Mouse (Mus musculus) layer of hippocampus, postnatal 25 days (tissue): ENCODE results near the gene Nacc2. TPM values are rescaled to one million over a fixed set of nuclear protein-coding genes. Genes with fewer than 3 reads are reported as not detected.

Source experiments
- DNase-seq, 2 experiments: peaks; one replicate each; pipeline ENCODE4 v3.0.0; 2022; ENCODE audit warnings: mixed read lengths in 2 of 2, low spot score in 1 of 2; ENCODE audit errors: extremely low spot score in 1 of 2
- total RNA-seq, 2 experiments: library from RNA; stranded (reverse); gene quantifications; 2 replicates each; pipeline ENCODE4 v1.2.3; 2021

Nacc2 gene
- total RNA-seq, 2 experiments from 2014 or later: 58.7 to 63.4 TPM

DNA sequence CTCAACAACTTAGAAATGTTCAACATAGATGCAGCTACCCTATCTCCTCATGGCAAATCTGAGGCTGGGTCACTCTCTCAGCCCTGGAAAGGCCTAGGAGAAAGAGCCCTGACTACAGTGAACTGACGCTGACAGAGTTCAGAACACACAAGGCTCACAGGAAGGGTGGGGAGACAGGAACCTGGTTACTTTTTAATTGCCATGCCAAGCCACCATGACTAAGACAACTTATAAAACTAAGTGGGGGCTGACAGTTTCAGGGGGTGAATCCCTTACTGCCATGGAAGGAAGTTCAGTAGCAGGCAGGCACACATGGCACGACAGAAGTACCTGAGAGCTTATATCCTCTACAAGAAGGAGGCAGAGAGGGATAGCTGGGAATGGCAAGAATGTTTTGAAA, 16.8 kb downstream of the Nacc2 start:
- no peak for DNase-seq

DNA sequence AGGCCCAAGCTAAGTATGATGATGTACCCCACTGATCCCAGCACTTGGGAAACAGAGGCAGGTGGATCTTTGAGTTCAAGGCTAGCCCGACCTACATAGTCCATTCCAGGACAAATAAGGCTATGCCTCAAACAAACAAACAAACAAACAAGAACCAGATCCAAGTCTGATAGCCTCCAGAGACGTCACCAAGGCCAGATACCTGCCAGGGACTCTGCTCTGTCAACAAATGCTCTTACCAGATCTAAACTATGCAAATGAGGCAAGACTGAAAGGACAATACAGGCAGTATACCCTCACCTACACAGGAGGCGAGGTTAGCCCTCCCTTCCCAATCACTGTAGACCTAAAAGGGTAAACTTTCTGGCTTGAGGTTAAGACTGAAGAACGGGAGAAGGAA, 22.7 kb downstream of the Nacc2 start:
- no peak for DNase-seq

DNA sequence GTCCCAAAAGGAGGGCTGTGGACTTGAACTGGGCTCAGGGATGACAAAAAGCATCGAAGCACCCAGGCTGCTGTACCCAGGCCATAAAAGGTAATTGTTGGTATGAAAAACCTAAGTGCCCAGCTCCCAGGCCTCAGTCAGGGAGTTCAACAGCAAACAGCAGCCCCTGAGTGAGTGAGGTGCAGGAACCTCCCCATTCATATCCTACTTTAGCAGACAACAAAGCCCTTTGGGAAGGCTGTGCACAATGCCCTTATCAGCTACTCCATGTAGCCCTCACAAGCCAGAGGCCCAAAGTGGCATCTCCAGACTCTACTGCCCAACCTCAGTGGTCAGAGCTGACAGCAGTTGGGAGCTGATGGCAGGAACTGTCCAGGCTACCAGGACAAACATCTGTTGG, 23.2 kb downstream of the Nacc2 start:
- no peak for DNase-seq

DNA sequence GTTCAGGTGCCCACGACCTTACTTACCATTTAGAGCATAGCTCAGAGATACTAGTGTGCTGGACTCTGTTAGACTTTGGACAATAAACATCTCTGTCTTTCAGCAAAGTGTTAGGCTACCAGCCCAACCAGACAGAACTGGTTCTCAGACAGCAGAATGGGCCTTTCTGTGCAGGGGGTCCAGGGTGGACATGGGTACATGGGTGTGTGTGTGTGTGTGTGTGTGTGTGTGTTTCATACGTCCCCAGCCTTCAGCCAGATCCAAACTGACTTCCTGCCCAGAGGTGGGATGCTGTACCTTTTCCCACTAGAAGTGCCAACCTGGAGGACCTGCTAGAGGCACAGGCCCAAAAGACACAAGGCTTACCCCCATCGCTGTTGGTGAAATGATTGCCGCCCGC, 23.8 kb downstream of the Nacc2 start:
- DNase-seq: no peak

DNA sequence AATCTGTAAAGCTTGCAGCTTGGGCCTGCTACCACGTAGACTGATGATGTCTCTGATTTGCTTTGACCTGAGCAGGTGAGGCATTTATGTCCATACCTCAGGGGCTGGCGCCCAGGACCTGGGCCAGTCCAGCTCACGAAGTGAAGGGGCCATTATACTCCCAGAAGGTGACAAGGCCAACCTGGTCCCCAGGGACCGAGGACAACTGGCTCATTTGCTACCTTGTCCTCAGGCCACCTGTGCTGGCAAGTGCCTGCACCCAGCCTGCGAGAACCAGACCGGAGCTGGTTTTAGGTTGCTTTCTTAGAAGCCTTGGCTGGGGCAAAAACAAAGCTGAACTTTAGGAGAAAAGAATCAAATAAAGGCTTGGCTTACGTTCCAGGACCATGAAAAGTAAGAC, 29.1 kb downstream of the Nacc2 start:
- no peak for DNase-seq

DNA sequence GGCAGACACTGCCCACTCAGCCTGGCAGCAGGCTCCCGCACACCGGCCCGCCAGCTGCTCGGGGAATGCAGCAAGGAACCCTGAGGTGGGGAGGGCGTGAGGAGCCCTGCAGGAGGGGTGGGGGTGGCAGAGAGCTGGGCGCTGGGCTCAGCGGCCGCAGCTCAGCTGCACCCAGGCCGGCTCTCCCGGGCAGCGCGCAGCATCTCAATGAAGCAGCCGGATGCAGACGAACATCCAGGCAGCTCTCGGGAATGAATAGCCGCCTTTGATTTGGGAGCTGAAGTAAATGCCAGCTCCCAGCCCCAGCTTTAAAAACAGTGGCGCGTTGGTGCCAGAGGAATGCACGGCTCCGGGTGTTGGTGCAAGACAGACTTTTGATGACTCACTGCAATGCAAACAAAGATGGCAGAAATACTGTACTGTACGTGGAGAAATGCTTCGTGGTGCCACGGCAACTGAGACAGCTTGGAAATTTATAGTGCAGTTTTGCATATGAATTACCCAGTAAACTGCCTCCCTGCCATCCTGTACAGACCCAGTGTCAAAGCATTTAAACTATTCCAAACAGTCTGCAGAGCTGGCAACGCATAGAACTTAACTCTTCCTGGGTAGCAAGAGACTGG, 31.1 kb downstream of the Nacc2 start:
- DNase-seq: peak; percentile 42 to 47

DNA sequence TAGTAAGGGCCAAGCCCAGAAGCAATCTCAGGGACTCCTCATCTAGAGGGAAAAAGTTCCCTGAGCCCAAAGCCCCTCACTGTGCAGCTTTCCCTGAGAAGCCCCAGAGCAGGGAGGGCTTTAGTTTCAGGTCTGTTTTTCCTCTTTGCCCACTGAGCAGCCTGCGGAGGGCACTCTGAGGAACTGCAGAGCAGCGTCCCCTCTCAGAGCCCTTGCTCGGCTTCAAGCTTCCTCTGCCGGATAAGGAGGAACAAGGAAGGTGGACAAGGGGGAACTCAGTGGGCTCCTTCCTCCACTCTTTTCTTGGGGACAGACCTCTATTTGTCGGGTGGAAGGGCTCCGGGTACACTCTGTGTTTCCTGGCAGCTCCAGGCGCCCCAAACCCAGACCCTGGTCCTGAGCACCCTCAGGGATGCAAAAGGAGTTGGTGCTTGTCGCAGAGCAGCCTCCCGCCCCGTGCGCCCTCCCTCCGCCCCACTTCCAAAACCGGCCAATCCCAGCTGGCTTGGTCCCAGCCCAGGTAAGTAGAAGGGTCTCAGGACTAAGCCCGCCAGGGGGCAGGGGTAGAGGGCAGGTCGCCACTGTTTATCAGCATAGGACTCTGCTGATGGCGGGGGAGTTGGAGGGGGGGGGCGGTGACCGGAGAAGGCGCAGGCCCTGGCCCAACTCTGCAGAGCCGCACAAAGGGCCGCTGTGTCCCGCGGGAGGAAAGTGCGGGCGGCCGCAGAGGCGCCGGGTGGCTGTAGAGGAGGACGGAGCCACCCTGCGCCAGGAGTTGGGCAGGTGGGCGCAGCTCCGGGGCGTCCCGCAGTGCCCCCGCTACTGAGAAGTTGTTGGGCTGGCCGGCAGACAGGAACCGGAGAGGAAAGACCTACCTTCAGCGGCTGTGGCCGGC, 31.9 kb downstream of the Nacc2 start:
- DNase-seq: no peak

DNA sequence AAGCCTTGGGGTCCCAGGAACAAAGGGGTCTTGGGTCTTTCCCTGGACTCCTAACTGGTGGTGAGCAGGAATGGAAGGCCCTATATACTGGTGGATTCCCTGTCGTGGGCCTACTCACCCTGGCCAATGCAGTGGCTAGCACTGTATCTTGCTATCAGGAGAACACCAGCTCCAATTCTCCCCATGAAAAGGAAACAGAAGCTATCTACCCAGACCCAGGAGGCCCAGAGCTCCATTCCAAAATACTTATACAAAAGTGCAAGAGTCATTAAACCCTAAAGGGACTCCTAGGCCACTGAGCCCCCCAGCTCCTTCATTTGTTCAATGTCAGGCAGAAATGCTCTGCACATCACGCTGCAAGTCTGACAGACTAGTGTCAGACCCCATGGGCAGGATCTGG, 34.0 kb downstream of the Nacc2 start:
- DNase-seq: no peak

DNA sequence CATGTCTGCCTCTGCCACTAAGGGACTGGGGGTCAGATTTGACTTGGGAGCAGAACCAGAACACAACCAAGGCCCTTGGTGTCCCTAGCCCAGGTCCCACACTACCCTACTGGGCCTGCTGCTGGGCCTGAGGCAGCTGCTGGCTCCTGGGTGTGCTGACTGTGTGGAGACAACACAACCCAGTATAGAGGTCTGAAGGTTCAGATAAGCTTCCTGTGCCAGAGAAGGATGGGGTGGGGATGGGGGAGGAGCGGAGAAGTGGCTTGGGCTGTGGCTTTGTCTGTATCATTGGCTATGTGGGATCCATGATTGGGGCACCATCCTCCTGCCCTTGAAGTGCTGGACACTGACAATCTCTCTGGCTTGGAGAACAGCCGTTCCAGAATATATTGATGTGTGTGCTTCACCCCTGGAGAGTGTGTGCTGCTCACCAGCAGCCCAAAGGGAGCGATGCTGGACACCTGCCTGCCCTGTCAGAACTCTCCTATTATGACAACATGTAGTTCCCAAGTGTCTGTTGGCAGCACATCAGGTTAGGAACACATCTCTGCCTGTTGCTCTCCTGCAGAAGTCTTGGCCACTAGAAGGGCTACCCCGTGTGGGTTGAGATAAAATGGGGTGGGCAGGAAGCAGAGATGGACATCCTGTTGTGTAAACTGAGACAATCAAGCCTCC, 36.0 kb downstream of the Nacc2 start:
- no peak for DNase-seq

DNA sequence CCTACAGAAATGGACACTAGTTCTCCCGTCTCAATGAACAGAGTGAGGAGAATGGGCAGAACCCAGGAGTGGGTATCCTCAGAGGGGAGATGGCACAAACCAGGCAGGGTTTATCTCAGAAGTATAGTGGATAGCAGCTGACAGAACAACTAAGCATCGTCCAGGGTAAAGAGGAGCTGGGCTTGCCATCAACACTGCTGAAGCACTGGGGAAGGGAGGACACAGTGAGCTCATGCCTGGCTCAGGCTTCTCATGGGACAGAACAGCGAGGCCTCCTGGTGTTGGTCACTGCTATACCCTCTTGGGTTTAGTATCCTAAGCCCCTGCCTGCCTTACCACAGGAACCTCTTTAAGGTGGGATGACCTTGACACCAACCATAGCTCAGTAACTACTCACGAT, 36.5 kb downstream of the Nacc2 start:
- no peak for DNase-seq

DNA sequence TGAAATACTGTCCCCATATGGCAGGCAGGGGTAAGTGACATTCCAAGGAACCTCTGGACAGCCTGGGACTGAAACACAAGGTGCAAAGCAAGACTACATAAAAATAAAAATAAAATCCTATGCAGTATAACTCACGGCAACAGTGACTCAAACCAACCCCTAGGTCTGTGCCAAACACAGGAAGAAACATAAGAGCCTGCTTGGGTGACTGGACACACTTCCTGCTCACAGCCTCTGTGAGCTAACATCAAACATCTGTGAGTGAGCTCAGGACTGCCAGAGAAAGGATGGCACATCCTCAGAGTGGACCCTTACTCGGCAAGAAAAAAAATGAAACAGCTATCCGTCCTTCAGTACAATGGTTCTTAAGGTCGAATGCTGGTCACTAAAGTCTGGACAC, 40.1 kb downstream of the Nacc2 start:
- no peak for DNase-seq

DNA sequence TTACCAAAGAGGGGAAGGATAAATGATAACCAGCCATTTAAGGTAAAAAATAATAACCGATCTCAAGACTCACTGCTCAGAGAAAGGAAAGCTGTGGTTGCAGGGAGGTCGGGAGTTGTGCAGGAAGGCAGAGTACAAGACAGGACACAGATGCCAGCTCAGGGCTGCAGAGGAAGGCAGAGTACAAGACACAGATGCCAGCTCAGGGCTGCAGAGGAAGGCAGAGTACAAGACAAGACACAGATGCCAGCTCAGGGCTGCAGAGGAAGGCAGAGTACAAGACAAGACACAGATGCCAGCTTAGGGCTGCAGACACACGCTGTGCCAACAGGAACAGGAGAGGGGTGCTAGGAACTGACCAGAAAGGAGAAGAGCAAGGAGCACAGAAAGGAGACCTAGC, 42.2 kb downstream of the Nacc2 start:
- no peak for DNase-seq

DNA sequence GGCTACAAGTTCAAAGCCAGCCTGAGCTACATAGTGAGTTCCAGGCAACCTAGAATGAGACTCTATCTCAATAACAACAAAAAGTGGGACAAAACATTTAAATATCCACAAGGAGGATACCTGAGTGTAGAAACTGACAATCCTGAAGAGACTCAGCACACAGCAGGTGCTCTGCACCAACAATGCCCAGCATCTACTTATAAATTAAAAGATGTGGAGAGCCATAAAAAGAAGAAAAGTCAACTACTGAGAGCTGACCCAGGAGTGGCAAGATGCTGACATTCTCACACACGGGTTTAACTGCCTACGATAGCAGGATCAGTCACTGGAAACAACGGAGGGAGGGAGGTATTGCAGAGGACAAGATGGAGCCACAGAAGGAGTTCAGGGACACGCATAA, 43.6 kb downstream of the Nacc2 start:
- DNase-seq: no peak

DNA sequence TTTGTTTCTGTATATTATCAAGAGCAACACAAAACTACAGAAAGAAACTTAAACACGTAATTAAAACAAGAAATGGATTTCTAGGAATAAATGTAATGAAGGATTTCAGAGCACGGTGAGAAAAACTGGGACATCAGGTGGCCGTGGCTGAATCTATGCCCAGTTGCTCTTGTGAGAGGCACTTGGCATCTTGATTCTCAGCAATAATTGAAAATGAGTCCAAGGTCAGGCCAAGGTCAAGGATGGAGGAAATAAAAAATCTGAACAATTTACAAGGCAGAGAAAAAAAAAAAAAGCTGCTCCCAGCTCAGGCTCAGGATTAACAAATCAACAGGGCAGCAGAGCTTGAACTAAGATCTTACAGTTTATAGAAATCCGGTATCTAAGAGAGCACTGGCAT, 46.0 kb downstream of the Nacc2 start:
- no peak for DNase-seq

DNA sequence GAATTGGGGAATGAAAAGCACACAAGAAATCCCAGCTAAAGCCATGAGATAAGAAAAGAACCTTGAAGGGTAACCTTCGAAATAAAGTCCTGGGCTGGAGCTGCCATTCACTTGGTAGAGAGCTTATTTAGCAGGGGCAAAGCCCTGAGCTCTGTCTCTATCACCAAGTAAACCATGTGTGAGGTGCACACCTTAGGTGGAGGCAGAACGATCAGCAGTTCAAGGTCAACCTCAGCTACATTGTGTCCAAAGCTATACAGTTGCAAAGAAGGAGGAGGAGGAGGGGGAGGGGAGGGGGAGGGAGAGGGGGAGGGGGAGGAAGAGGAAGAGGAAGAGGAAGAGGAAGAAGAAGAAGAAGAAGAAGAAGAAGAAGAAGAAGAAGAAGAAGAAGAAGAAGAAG, 46.9 kb downstream of the Nacc2 start:
- no peak for DNase-seq

DNA sequence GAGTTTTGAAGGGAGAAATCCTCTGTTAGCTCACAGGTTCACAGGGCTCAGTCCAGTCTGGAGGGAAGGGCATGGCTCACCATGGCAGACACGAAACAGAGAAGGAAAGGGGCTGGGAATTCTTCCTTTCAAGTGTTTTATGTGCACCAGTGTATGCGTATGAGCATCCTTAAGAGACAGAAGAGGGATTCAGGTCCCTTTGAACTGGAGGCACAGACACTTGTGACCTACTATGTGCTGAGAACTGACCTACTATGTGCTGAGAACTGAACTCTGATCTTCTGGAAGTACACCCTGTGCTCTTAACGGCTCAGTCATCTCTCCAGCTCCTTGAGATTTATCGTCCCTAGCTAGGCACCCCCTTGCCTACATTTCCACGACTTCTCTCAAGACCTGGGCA, 48.5 kb downstream of the Nacc2 start:
- DNase-seq: no peak

DNA sequence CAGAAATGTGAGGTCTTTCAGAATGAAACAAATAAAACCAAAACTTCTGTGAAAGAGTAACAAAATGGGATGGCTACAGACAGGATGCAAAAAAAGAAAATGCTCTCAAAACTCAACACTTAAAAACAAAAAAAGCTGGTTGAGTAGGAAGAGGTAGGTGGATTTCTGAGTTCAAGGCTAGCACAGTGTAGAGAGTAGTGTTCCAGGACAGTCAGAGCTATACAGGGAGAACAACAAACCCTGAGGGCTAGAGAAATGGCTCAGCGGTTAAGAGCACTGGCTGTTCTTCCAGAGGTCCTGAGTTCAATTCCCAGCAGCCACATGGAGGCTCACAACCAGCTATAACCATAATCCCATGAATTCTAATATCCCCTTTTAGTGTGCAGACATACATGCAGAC, 54.4 kb downstream of the Nacc2 start:
- DNase-seq: no peak

DNA sequence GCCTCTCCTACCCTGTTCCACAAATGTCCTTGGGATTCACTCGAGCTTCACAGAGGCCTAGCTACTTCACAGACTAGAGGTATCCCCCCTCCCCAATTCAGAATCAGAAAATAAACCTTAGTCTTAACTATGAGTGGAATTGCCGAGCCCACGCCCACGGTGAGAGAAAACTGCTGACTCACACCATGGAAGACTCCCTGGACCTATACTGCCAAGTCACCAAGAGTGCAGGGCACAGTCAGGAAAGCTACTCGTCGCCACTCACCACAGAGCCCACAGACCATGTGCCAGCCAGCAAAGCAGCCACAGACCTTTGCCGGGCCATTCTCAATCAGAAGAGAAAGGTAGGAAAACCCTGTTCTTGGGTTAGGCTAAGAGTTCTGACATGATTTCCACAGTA, 54.8 kb downstream of the Nacc2 start:
- DNase-seq: no peak

DNA sequence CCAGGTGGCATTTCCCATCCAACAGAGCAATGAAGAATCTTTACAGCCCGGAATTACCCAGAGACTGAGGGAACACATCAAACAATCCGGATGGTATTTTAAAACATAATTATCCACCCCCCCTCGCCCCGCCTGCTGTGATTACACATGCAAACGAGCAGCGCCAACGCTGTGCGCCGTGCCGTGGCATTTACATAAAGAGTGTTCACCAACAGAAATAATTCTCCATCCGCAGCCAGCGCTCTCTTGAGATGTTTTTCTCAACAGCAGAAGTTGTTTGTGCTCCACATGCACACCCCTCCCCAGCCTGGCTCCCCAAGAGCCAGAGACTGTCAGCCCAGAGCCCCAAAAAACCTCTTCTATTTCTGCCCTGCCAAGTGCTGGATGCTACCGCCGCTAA, 56.5 kb downstream of the Nacc2 start:
- DNase-seq: peak; percentile 28 to 49

DNA sequence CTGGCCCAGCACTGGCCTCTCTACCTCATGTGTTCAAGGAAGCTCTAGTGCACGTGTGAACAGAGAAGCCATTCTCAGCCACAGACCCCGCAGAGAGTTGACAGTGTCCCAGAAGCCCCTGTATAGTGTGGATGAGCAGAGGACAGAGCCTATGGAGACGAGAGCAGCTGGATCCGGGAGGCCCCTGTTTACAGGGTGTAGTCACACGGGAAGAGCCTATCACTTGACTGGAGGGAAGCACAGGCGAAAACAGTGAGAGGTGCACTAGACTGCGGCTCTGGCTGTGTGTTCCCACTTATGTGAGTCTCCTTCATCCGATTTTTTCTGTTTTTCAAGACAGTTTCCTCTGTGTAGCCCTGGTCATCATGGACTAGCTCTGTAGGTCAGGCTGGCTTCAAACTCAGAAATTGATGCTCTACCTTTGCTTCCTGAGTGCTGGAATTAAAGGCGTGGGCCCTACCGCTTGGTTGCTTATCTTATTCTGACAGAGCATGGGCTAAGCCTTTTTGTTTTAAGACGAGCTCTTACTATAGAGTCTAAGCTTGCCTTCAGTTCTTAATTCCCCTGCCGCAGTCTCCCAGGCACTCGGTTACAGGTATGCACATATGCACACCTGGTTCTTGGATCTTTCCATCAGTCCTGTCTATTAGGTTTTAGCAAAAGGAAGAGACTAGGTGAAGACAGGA, 60.1 kb downstream of the Nacc2 start:
- DNase-seq: no peak

DNA sequence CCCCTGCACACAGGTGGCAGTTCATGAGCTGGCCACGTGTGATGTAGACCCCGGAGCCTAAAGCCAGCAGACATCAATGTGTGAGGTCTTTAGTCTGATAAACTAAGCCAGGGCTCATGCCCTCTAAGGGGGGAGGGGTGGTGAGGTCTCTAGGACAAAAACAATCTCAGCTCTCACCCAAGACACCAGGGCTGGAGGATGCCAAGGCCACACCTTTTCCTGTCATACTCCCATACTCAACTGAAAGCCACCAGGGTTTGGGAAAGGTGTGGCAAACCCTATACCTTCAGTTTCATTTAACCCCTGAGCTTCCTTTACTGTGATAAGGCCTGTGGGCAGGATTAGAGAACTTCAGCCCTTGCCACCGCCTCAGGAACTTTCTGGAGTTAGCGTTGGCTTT, 60.8 kb downstream of the Nacc2 start:
- DNase-seq: no peak
